Mouse (Mus musculus) CD8-positive naive resting alpha-beta T cell, adult 2 months (primary cell): Measurements from ENCODE around the gene Ptprt.
"Not testable (repeated sequence)": the region's sequence is repeated elsewhere in the genome, so short reads cannot be mapped to it uniquely, and the experiment has no call there.

Experiments used
- DNase-seq, 2 experiments: peaks; one replicate each; pipeline ENCODE4 v3.0.0; 2022; ENCODE audit warnings: low read depth in 2 of 2, low spot score in 2 of 2

Gene Ptprt

DNA sequence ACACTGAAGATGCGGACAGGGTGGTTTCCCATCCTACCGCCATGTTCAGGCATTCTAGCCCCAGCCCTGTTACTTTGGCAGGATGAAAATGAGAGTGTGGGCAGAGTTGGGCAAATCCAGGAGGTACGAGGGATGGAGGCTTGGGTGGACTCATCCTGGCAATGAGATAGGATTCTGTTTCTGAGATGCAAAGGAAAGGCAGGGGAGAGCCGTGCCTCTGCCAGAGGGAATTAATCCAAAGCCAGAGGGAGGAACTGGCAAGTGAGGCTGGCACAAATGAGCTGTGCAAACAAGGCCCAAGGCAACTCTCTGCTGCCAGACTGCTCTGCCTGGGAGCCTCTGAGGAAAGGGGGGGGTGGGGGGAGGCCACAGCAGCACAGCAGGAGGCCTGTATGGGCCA is 441.4 kb downstream of the Ptprt start:
- DNase-seq: no peak

DNA sequence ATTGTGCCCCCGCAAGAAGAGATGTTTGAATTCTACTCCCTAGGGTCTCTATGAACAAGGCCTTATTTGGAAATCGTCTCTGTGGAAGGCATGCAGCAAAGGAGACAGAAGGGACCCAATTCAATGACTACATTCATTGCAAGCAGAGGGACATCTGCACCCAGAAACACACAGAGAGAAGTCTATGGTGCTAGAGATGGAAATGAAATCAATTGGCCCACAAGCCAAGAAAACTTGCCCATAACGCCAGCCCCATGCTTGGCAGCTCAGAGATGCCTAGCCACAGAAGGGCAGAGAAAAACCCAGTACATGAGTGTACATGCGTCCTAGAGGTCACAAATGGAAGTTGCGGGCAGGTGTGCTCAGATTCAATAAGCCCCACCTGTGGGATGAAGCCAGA is 443.1 kb downstream of the Ptprt start:
- DNase-seq: no peak

DNA sequence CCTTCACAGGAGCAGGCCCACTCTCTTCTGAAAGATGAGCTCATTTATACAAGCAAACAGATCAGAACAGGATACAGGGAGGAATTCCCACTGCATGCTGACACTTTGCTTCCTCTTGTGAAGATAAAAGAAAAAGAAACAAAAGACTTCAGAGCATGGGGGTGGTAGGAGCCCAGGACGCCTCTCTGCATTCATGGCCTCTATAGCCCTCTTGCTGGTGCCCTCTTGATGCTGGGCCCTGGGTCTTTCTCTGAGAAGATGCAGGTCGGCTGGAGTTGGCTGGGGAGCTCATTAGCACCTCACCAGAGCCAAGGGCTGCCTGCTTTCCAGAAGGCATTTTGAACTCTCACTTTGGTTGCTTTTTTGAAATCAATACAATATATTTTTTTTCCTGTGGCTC is 448.6 kb downstream of the Ptprt start:
- no peak for DNase-seq

DNA sequence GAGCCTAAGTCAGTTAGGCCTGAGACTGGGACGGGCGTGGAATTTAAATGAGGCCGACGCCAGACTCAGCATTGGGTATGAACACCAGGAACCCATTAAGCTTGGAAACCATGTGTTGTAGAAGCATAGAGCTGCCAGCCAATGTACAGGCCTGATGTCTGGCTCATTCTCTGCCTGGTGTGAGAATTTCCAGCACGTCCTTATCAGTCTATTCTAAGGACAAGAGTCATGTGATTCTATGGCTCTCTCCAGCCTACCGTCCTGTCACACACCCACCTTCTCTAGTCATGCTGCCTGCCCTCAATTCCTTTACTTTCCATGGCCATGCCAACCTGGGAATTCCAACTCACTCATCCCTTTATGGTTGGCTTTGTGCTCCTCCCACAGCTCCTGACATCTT is 450.4 kb downstream of the Ptprt start:
- no peak for DNase-seq

DNA sequence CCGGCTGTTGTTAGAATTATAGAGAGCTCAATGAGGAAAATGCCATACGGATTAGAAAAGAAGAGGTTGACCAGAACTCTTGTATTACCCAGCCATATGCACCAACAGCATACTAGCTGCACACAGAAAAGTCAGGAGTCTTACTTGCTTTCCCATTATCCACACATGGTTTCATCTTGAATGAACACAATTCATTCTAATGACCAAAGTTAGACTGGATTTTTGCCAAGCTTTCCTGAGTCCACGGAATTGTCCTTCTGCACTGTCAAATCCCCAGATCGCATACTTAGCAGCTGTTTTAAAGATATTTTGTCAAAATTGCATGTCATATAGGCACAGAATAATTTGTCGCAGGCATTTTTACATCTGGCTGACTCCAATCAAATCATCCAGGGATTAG is 463.6 kb downstream of the Ptprt start:
- DNase-seq: no peak

DNA sequence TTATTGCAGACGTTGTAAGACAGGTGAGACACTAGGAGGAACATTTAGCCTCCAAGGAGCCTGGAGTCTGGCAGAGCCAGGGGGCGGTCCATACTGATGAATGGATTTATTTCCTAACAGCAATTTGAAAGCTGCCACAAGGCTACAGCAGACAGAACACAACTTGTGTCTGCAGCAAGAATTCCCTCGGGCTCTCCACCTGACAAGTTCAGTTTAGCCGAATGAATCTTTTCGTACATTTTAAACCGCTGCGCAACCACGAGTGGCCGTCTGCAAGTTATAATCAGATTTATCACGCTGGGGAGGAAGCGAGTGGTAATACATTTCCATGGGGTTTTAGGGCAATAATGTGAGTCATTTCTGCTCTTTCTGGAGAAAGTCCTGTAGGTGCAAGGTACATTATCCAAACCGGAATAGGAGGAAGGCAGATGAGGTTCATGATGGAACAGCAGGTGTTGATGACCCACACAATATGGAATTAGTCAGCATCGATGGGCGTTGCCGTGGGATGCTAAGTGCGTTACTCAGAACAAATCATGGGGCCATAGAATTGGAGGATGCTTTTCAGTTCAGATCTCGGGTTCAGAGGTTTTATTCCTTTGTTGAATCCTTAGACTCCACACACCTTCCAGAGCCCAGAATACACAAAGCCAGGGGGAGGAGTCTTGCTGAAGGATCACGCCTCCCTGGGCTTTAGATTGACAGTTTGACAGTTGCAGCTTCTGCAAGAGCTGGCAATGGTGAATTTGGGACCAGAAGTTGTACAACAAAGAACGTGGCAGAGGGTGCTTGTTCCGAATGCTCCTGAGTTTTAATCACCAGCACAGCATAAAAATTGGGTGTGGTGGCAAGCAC is 478.1 kb downstream of the Ptprt start:
- DNase-seq: no peak

DNA sequence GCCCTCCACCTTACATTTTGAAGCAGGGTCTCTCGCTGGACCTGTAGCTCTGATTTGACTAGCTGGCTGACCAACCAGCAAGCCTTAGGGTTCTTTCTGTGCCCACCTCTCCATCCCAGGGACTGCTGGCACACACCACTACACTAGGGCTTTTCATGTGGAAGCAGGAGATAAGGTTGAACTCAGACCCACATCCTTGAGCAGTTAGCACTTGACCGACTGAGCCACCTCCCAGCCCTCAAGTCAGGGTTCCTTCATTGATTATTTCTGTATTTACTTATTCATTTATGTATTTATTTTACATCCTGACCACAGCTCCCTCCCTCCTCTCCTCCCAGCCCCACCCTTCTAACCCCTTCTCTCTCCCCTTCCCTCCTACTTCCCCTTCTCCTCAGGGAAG is 479.1 kb downstream of the Ptprt start:
- no peak for DNase-seq

DNA sequence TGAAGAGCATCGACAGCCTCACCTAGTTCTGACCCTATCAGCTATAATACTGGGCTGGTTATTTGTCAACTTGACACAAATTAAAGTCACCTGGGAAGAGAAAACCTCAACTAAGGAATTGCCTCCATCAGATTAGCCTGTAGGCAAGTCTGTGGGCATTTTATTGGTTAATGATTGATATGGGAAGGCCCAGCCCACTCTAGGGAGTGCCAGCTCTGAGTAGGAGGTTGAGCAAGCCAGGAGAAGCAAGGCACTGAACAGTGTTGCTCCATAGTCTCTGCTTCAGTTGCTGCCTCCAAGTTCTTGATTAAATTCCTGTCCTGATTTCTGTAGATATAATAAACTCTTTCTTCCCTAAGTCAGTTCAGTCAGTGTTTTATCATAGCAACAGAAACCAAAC is 488.4 kb downstream of the Ptprt start:
- DNase-seq: no peak

DNA sequence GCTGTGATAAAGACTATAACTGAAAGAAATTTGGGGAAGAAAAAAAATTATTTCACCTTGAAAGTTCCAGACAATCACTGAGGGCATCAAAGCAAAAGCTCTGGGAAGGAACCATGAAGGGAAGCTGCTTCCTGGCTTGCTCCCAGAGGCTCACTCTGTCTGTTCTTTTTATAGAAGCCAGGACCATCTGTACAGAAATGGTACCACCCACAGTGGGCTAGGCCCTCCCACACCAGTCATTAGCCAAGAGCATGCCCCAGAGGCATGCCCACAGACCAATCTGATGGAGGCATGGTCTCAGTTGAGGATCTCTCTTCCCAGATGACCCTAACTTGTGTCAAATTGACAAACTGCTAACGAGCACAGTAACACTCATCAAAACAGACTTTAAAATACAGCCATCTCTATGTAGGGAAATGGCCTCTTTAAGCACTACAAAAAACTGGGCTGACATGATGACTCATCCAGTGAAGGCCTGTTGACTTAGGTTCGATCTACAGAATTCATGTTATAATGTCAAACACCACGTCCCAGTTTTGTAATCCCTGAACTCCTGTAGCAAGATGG is 519.0 kb downstream of the Ptprt start:
- DNase-seq: no peak

DNA sequence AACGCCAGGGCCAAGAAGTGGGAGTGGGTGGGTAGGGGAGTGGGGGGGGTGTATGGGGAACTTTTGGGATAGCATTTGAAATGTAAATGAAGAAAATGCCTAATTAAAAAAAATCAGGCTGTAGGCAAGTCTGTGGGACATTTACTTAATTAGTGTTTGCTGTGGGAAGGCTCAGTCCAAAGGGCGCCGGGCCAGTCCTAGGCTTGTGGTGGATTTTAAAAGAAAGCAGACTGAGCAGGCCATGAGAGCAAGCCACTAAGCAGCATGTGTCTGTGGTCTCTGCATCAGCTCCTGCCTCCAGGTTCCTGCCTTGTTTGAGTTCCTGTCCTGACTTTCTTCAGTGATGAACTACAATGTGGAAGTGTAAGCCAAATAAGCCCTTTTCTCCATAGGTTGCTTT is 524.8 kb downstream of the Ptprt start:
- not testable (repeated sequence) for DNase-seq

DNA sequence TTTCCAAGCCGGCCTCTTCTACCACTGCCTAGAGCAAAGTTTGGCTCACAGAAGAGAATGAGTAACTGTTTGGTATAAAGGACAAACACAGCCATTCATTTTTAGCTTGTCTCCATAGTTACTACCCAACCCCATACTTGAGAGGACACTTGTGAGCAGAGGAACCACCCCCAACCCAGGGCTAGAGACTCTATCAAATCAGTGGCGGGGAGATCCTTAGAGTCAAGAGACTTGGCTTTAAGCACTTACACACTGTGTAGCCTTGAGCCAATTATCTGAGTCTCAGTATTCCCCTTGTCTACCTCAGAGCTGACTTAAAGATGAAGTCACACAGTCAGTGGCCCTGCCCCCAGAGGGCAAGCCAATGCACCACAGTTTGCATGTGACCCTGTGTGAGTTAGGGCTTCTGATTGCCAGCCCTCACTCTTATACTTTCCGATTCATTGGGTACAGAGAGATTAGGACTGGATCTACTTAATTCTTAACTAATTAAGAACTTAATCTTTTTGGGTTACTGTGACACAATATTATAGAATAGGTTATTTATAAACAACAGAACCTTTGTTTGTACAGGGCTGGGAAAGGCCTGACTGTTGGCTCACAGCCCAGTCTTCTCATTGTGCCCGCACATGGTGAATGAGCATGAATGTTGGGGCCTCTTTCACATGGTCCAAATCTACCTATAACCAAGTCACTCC is 529.2 kb downstream of the Ptprt start:
- DNase-seq: no peak

DNA sequence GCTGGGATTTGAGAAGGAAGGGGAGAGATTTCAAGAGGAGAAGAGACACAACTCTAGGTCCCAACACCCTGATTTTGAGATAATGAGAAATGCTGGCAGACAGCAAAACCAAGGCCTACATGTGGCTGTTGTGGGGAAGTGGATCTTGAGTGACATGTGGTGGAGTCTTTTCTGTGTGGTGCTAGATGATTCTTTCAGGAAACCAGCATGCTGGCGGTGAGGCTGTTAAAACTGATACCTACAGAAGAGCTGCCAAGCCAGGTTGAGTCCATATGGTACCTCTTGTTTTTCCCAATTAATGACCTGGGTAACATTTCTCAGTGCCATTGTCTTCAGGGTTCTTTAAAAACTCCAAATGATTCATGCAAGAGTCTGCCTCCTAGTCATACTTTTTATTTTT is 531.1 kb downstream of the Ptprt start:
- no peak for DNase-seq

DNA sequence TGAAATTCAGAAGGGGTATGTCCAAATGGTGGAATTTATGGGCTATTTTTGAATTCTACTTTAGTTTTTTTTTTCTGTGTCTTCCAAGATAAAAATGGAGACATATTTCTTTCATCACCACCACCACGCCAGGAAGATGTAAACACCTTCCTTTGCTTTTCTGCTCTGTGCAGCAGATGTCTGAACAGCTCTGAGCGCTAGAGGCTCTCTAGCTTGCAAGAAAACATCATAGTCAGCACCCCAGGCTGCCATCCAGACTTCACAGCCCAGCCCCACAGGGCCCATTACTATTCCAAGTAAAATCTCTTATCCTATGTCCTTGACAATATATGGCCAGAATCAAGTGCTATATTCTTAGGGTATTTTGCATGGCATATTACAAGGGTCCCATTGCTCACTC is 542.9 kb downstream of the Ptprt start:
- DNase-seq: no peak

DNA sequence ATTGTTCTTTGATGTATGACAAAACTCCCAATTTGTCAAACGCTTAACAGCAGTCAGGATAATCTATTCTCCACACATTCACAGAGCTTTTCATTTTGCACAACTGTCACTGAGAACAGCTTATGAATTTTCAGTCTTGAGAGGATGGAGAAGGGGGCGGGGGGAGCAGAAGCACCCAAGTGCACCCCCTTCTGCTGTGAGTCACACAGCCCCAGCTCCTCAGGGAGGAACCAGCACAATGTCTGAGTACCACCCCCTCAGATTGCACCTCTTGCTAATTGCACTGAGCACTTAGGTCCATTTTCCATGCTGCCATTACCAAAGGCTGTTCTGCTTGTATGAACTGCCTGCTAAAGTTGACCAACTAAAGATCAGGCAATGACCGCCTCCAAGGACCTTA is 578.6 kb downstream of the Ptprt start:
- no peak for DNase-seq

DNA sequence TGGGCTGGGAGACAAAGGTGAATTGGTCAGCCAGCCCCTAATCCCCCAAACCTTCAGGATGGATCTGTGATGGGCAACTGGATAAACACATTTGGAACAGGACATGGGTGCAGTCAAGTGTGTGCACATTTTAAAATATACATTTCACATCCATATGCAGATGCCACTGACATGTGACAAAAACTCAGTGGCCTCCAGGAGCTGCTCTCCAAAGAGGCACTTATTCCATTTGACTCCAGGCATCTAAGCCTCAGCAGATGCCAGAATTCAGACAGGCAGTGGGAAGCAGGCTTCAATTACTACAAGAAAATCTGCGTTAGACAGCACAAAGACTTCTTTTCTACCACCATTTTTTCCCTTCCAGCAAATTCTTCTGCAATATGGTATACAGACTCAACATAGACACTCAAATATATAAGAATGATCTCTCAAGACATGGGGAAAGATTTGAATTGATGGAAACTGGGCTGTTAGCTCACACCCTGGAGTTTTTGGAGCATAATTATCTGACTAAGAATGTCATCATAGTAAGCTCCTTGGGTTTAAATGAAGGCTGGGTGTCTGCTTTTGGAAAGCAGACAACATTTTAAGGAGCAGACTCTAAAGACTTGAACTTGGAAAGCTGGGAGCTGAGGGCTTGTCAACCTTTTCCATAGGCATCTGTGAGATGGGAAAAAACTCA is 580.1 kb downstream of the Ptprt start:
- no peak for DNase-seq

DNA sequence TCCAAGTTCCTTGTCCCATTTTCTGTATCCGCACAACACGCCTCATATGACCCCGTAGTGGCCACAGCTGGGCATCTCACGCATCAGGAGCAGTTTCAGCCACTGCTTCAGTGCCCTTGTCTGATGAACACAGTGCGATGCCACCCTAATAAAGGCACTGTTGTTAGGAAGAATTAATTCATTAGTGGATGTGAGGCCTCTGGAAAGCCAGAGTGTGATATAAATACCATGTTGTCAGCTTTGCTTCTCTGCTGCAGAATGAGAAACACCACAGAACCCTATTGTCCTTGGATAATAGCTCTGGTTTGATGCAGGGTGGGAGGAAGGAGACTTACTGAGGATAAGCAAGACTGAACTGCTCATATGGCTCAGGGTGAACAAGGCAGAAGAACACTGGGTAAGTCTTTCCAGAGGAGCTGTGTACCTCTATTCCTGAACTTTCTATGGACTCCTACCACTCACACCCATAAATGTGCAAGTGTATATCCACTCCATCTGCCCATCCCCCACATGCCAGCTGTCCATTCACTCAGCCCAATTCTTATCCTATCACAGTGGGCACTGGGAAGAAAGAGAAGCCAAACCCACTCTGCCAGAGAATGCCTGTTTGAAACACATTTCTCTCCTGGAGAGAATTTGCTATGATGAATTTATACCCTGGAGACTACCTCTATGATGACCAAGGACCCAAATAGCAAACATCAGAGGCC is 582.2 kb downstream of the Ptprt start:
- DNase-seq: no peak

DNA sequence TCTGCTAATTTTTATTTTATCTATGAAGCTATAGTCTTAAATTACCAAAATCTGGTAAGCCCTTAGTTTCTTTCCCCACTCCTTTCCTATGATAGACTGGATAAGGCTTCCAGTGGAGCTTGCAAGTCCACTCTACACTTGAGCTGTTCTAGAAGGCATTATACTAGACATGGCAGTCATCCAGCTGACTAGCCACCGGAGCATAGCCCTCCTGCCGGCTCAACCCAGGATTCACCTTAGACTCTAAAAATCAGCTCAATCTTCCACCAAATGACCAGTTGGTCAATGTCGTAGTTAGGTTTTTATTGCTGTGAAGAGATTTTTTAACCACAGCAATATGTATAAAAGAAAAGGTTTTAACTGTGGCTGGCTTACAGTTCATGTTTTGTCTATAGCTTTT is 608.1 kb downstream of the Ptprt start:
- DNase-seq: no peak

DNA sequence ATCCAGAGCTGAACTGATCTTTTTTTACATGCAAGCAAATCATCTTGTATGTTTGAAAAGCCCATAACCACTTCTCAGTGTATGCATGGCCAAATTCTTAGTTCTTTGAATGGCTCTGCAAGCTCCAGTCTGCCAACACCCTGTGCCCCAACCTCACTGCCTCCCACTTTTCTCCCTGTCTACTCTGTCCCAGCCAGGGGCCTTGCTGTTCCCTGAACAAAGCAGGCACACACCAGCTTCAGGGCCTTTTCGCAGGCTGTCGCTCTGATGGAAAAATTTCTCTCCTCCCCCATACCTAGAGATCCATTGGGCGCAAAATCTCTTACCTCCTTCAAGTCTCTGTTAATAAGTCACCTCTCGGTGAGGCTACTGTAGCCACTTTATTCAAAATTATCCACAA is 610.7 kb downstream of the Ptprt start:
- no peak for DNase-seq

DNA sequence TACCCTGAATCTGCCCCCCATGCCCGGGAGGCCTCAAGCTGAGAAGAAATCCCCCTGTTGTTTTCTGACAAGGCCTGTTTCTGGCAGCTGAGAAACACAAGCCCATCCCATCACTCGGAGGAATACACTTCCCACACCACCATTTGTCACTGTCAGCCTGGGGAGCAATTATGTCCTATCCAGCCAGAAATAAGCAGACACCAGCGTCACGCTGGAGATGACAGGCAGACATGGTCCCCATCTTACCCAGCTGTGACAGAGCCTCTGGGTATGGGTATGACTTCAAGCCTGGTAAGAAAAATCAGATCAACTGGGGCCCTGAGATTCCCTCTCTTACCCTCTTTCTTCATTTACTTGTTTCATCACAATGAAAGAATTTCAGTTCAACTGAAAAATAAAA is 625.3 kb downstream of the Ptprt start:
- DNase-seq: no peak

DNA sequence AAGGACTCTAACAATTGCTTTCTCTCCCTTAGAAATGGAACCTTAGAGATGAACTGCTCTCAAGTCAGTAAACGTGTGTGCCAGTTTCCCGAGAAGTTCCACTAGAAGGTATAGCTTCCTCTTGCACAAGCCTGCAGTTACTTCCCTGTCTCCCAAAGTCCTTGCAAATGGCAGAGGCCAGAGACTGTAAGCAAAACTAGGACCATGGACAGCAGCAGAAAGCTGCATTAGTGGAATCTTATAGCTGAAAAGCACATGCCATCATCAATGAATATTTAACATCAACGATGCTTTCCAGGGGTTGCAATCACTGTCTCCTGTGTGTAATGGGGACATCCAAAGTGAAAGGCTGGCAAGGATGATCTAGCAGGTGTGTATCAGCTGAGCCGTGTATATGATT is 629.3 kb downstream of the Ptprt start:
- DNase-seq: no peak

DNA sequence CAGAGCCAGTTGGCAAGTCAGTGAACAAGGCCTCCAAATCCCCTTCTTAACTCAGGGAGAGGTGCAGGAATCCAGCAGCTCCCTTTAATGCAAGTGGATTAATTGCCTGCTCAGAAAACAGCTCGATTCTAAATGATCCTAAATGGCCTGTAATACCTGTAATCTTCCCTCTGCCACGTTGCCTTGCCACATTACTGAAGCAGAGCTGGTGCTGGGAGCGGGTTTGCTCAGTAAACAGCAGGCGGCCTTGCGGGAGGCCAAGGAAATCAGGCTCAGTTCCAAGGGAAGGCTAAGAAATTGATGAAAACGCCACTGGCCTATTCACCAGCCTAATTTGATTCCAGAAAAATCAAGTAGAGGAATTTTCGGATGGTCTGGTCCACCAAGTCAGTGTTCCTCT is 659.9 kb downstream of the Ptprt start:
- no peak for DNase-seq
